Mouse (Mus musculus): ENCODE results near the gene Ccna1. TPM values are rescaled to one million over a fixed set of nuclear protein-coding genes. Genes with fewer than 3 reads are reported as not detected.

Ccna1 gene
- 1.2 and 1.7 TPM in 2 replicates for polyA plus RNA-seq (2015; fragmentation: Nextera tagmentation; extraction: Ambion mirVana)

GRCm38 (mm10) chr3:55055038-55055746 is at the start of gene Ccna1:
Ccna1 (minus strand) TSS chr3:55055501.
- no peaks in the 10 kb centered on the region for H3K9me3 ChIP-seq
- peaks cover 15% of the 10 kb centered on the region; the same call in 1 of the 2 replicates for H3K27me3 ChIP-seq (replicated peaks)
- H3K9ac ChIP-seq, result no peak within 1 kb of the TSS
- peaks cover 13% of the 10 kb centered on the region; the same call in 1 of the 2 replicates for H3K4me1 ChIP-seq
- H3K4me2 ChIP-seq, result peak within 1 kb of the TSS; percentile 99
- no peak within 1 kb of the TSS for H3K27ac ChIP-seq
- H3K36me3 ChIP-seq, result no peaks in the 10 kb centered on the region
- WGBS, result under 1% methylated on average over 71 of the region's 73 CpGs
- peak within 1 kb of the TSS; percentile 59 for H3K4me3 ChIP-seq (replicated peaks)
- ATAC-seq (ENCODE audit: insufficient read depth, low FRiP score, low read depth), result peak; percentile 95

GRCm38 (mm10) chr3:55101092-55101491 is 45.8 kb upstream of the Ccna1 start:
- Histone ChIP-seq H3K4me2 (no peak overlapping the region), H3K4me3 (replicated peaks) (no peak overlapping the region), H3K4me1 (peaks cover 8% of the 10 kb centered on the region; the same call in 1 of the 2 replicates), H3K36me3 (no peaks in the 10 kb centered on the region), H3K9ac (no peak overlapping the region), H3K27me3 (replicated peaks) (no peaks in the 10 kb centered on the region), H3K27ac (no peak overlapping the region), H3K9me3 (no peaks in the 10 kb centered on the region)
- no peak for ATAC-seq (ENCODE audit: insufficient read depth, low FRiP score, low read depth)

- peaks cover 9% of the 10 kb centered on the region; the same call in 1 of the 2 replicates for H3K4me1 ChIP-seq
- no peak overlapping the region for H3K9ac ChIP-seq
- no peaks in the 10 kb centered on the region for H3K27me3 ChIP-seq (replicated peaks)
- 59% methylated on average over 11 of the region's 11 CpGs for WGBS
- no peak overlapping the region for H3K4me3 ChIP-seq (replicated peaks)
- no peak overlapping the region for H3K27ac ChIP-seq
- no peak for ATAC-seq (ENCODE audit: insufficient read depth, low FRiP score, low read depth)
- no peak overlapping the region for H3K4me2 ChIP-seq
- no peaks in the 10 kb centered on the region for H3K9me3 ChIP-seq
- no peaks in the 10 kb centered on the region for H3K36me3 ChIP-seq
Measured at GRCm38 (mm10) chr3:55098990-55099389, 43.7 kb upstream of the Ccna1 start.

GRCm38 (mm10) chr3:55098014-55098413 is 42.7 kb upstream of the Ccna1 start:
- no peaks in the 10 kb centered on the region for H3K9me3 ChIP-seq
- H3K4me2 ChIP-seq, result no peak overlapping the region
- no peak overlapping the region for H3K9ac ChIP-seq
- no peaks in the 10 kb centered on the region for H3K36me3 ChIP-seq
- H3K27me3 ChIP-seq (replicated peaks), result no peaks in the 10 kb centered on the region
- H3K4me1 ChIP-seq, result peaks cover 9% of the 10 kb centered on the region; the same call in 1 of the 2 replicates
- no peak for ATAC-seq (ENCODE audit: insufficient read depth, low FRiP score, low read depth)
- no peak overlapping the region for H3K4me3 ChIP-seq (replicated peaks)
- no peak overlapping the region for H3K27ac ChIP-seq
- WGBS, result 77% methylated on average over 2 of the region's 2 CpGs

GRCm38 (mm10) chr3:55097186-55097585 is 41.9 kb upstream of the Ccna1 start:
- H3K9ac ChIP-seq, result no peak overlapping the region
- H3K9me3 ChIP-seq, result no peaks in the 10 kb centered on the region
- no peaks in the 10 kb centered on the region for H3K36me3 ChIP-seq
- H3K27ac ChIP-seq, result no peak overlapping the region
- peaks cover 9% of the 10 kb centered on the region; the same call in 1 of the 2 replicates for H3K4me1 ChIP-seq
- no peaks in the 10 kb centered on the region for H3K27me3 ChIP-seq (replicated peaks)
- WGBS, result 84% methylated on average over 2 of the region's 2 CpGs
- ATAC-seq (ENCODE audit: insufficient read depth, low FRiP score, low read depth), result no peak
- no peak overlapping the region for H3K4me2 ChIP-seq
- H3K4me3 ChIP-seq (replicated peaks), result no peak overlapping the region

- Histone ChIP-seq H3K27ac (peak overlapping the region; percentile 70), H3K4me3 (replicated peaks) (no peak overlapping the region), H3K36me3 (no peaks in the 10 kb centered on the region), H3K9ac (no peak overlapping the region), H3K9me3 (no peaks in the 10 kb centered on the region), H3K4me1 (peaks cover 9% of the 10 kb centered on the region; the same call in 1 of the 2 replicates), H3K4me2 (no peak overlapping the region), H3K27me3 (replicated peaks) (no peaks in the 10 kb centered on the region)
- no peak for ATAC-seq (ENCODE audit: insufficient read depth, low FRiP score, low read depth)
- 50% methylated on average over 2 of the region's 2 CpGs for WGBS
Measured at GRCm38 (mm10) chr3:55096655-55097005, 41.3 kb upstream of the Ccna1 start.

- Histone ChIP-seq H3K36me3 (no peaks in the 10 kb centered on the region), H3K27me3 (replicated peaks) (no peaks in the 10 kb centered on the region), H3K4me2 (peak overlapping the region; percentile 9; the same call in 1 of the 2 replicates), H3K9ac (no peak overlapping the region), H3K4me3 (replicated peaks) (no peak overlapping the region), H3K27ac (peak overlapping the region; percentile 70), H3K4me1 (peaks cover 9% of the 10 kb centered on the region; the same call in 1 of the 2 replicates), H3K9me3 (no peaks in the 10 kb centered on the region)
- 31% methylated on average over 8 of the region's 8 CpGs for WGBS
- ATAC-seq (ENCODE audit: insufficient read depth, low FRiP score, low read depth), result peak; percentile 76; the same call in 1 of the 2 replicates
Measured at GRCm38 (mm10) chr3:55095968-55096654, 40.8 kb upstream of the Ccna1 start.

DNA sequence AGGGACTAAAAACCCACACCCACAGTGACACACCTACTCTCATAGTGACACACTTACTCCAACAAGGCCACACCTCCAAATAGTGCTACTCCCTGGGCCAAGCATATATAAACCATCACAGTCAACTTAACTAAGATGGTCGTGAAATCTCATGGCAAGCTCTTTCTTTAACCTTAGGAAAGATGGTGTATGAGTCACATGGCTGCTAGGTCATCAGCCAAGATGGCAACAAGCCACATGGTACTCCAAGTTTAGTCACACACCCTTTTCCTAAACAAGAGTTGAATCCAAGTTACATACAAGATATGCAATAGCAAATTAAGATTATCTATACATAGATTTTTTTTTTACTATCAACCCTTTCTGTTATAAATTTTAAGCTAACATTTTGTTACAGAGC is 37.9 kb upstream of the Ccna1 start:
- no peak for ATAC-seq (ENCODE audit: insufficient read depth, low FRiP score, low read depth)
- Histone ChIP-seq H3K36me3 (no peaks in the 10 kb centered on the region), H3K4me2 (no peak overlapping the region), H3K4me3 (replicated peaks) (no peak overlapping the region), H3K27me3 (replicated peaks) (no peaks in the 10 kb centered on the region), H3K9me3 (no peaks in the 10 kb centered on the region), H3K4me1 (0 out of 2 replicates have a peak, but pooled peaks cover 6% of the 10 kb centered on the region), H3K27ac (no peak overlapping the region), H3K9ac (no peak overlapping the region)
- WGBS, result 72% methylated on average over 1 of the region's 1 CpGs

- ATAC-seq (ENCODE audit: insufficient read depth, low FRiP score, low read depth), result peak; percentile 75; the same call in 1 of the 2 replicates
- H3K27ac ChIP-seq, result no peak overlapping the region
- WGBS, result 70% methylated on average over 4 of the region's 4 CpGs
- no peak overlapping the region for H3K4me2 ChIP-seq
- no peaks in the 10 kb centered on the region for H3K27me3 ChIP-seq (replicated peaks)
- no peaks in the 10 kb centered on the region for H3K4me1 ChIP-seq
- no peaks in the 10 kb centered on the region for H3K9me3 ChIP-seq
- H3K9ac ChIP-seq, result no peak overlapping the region
- H3K4me3 ChIP-seq (replicated peaks), result no peak overlapping the region
- no peaks in the 10 kb centered on the region for H3K36me3 ChIP-seq
Measured at GRCm38 (mm10) chr3:55089291-55089690, 34.0 kb upstream of the Ccna1 start.

DNA sequence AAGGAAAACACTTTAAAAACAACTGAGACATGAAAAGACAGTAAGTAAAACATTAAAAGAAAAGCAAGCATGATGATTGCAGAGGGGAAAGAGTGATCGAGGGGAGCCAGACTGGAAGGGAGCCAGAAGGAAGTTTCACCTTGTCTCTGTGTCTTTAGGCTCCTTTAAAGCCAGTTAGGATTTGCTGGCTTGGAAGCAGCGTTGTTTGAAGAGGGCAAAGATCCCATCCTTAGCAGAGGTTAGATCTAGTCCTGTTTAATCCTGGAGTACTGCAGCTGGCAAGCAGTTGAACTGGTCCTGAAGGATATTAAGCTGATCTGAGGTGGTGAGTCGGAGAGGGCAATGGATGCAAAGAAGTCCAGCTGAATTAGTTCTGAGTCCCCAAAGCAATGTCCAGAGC is 33.5 kb upstream of the Ccna1 start:
- no peak overlapping the region for H3K27ac ChIP-seq
- no peak overlapping the region for H3K4me3 ChIP-seq (replicated peaks)
- 56% methylated on average over 3 of the region's 3 CpGs for WGBS
- no peaks in the 10 kb centered on the region for H3K4me1 ChIP-seq
- H3K4me2 ChIP-seq, result no peak overlapping the region
- no peaks in the 10 kb centered on the region for H3K9me3 ChIP-seq
- ATAC-seq (ENCODE audit: insufficient read depth, low FRiP score, low read depth), result no peak
- no peaks in the 10 kb centered on the region for H3K27me3 ChIP-seq (replicated peaks)
- no peak overlapping the region for H3K9ac ChIP-seq
- H3K36me3 ChIP-seq, result no peaks in the 10 kb centered on the region

- no peak overlapping the region for H3K4me2 ChIP-seq
- no peaks in the 10 kb centered on the region for H3K9me3 ChIP-seq
- H3K4me3 ChIP-seq (replicated peaks), result no peak overlapping the region
- H3K4me1 ChIP-seq, result no peaks in the 10 kb centered on the region
- 65% methylated on average over 4 of the region's 4 CpGs for WGBS
- no peaks in the 10 kb centered on the region for H3K36me3 ChIP-seq
- H3K27me3 ChIP-seq (replicated peaks), result no peaks in the 10 kb centered on the region
- no peak overlapping the region for H3K9ac ChIP-seq
- no peak overlapping the region for H3K27ac ChIP-seq
- no peak for ATAC-seq (ENCODE audit: insufficient read depth, low FRiP score, low read depth)
Measured at GRCm38 (mm10) chr3:55088359-55088758, 33.1 kb upstream of the Ccna1 start.

DNA sequence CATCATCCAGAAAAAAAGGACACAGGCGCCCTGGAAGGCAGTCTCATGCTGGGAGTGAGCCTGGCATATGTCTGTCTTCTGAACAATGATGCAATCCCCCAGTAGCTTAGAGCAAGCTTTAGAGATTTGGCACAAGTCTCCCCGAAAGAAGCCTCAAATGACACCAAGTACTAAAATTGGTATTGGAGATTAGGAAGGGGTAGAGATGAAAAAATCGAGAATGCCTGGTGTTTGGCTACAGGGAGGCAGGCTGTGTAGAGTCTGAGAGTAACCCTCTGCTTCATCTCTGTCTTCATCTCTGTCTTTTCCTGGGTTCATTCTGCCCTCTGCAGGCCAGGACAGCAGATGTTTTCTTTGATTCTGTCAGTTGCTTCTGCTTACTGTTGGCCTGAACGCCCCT is 32.1 kb upstream of the Ccna1 start:
- no peaks in the 10 kb centered on the region for H3K27me3 ChIP-seq (replicated peaks)
- no peak for ATAC-seq (ENCODE audit: insufficient read depth, low FRiP score, low read depth)
- H3K4me1 ChIP-seq, result no peaks in the 10 kb centered on the region
- no peak overlapping the region for H3K4me3 ChIP-seq (replicated peaks)
- no peak overlapping the region for H3K27ac ChIP-seq
- no peaks in the 10 kb centered on the region for H3K9me3 ChIP-seq
- WGBS, result 63% methylated on average over 4 of the region's 4 CpGs
- H3K9ac ChIP-seq, result no peak overlapping the region
- H3K36me3 ChIP-seq, result no peaks in the 10 kb centered on the region
- no peak overlapping the region for H3K4me2 ChIP-seq

Measured in stomach, embryonic 15.5 days (tissue).